Mouse (Mus musculus) gastrocnemius, adult 18-20 months (tissue): ENCODE data around the gene E030018B13Rik. TPM values are rescaled to one million over a fixed set of nuclear protein-coding genes. Genes with fewer than 3 reads are reported as not detected.

Source experiments
- DNase-seq: peaks from one replicate; pipeline ENCODE4 v3.0.0; 2021; ENCODE audit warnings: low spot score
- total RNA-seq, 2 experiments: library from RNA; stranded (reverse); gene quantifications; 2 replicates each; pipeline ENCODE4 v1.2.3; 2021

The E030018B13Rik gene
- total RNA-seq, 2 experiments from 2014 or later: not detected

- peak; percentile 84 for DNase-seq
Measured at GRCm38 (mm10) chr7:63937236-63938065, 20.8 kb downstream of the E030018B13Rik start.

DNA sequence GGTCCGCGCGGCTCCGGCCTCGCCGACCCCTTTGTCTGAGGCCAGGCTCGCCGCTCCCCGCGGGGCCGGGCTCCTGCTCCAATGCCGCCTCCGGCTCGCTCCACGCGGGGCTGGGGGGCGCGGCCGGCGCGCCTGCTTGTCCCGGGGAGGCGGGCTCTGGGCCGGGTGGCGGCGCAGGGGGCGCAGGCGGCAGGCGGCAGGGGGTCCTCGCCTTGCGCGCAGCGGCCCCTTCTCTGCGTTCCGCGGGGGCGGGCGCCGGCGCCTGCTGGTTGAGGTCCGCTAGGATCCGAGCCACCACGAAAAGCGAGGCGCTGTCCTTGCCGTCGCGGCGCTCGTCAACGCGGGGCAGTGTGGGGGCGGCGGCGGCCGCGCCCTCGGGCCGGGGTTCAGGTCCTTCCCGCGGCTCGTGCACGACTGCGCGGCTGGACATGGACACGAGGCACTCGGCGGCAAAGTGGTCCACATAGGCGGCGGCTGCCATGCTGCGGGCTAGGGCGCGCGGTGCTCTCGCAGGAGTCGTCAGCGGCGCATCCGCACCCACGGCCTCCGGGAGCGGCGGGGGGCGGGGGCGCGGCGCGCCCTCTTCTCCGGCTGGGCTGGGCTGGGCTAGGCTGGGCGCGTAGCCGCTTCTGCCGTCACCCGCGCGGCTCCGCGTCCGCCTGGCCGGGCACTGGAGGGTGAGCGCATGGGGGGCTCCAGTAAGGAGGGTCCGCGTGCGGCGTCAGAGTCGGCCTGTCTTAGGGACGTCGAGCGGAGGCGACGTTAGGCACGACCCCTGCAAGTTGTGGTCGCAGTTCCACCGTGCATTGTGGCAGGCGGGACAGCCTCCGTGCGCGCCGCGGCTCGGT lies 21.6 kb downstream of the E030018B13Rik start:
- no peak for DNase-seq

DNA sequence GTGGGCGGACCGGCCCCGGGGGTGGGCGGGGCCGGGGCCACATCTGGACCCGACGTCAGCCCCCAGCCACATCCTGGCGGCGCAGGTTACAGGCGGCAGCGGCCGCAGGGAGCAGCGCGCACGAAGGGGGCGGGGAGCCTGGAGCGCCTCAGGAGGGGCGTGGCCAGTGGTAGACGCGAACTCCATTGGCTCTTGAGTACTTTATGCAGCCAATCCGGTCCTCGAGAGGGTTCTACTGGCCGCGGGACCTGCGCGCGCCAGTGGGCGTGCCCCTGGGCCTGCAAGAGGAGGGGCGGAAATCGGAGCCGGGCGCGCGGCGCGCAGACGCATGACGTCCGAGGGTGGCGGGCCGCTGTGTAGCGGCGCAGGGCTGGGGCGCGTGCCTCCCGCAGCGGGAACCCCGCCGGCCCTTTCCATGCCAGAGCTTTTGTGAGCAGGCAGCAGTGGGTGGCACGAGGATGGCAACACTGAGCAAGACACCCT lies 22.3 kb downstream of the E030018B13Rik start, which contains the start of gene Klf13:
Gene Klf13, minus strand, starts transcription at position 2 of the 483 bp plus-strand sequence.
- peak; percentile 97 for DNase-seq

GRCm38 (mm10) chr7:63939397-63939951 lies 22.8 kb downstream of the E030018B13Rik start:
- peak; percentile 81 for DNase-seq

GRCm38 (mm10) chr7:63940321-63940720 lies 23.7 kb downstream of the E030018B13Rik start:
- no peak for DNase-seq

DNA sequence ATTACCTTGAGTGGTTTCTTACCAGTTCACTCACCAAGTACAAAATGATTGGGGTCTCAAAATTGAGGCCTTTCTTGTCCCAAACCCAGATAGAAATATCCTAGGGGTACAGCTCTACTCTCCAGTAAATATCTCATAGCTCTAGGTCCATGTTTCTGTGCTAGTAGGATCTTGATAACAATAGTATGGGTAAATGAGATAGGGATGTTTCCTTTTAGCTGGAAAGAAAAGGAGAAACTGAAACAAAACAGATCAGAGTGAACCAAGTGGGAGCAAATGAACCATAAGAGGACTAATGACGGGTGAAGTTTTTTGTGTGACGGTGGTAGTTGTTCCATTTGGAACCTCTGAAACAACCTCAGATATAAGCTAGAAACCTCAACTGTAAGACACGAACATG lies 24.4 kb downstream of the E030018B13Rik start:
- no peak for DNase-seq

DNA sequence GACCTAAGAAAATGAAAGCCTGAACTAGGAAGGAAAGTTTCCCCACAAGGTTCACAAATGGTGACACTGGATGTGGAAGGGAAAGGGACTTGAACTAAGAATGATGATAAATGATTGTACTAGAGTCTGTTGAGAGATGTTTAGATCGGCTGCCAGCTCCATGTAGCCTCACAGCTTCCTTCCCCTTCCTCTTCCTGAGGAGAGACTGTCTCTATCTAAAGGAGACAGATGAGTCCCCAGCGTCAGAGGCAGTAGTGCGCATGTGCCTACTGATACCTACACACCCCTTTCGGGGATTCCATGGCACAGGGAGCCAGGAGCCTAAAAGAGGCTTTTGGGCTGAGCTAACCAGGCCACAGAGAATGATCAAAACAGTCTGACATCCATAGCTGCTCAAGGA lies 24.8 kb downstream of the E030018B13Rik start:
- no peak for DNase-seq

GRCm38 (mm10) chr7:63943946-63944345 lies 27.3 kb downstream of the E030018B13Rik start:
- DNase-seq: no peak

DNA sequence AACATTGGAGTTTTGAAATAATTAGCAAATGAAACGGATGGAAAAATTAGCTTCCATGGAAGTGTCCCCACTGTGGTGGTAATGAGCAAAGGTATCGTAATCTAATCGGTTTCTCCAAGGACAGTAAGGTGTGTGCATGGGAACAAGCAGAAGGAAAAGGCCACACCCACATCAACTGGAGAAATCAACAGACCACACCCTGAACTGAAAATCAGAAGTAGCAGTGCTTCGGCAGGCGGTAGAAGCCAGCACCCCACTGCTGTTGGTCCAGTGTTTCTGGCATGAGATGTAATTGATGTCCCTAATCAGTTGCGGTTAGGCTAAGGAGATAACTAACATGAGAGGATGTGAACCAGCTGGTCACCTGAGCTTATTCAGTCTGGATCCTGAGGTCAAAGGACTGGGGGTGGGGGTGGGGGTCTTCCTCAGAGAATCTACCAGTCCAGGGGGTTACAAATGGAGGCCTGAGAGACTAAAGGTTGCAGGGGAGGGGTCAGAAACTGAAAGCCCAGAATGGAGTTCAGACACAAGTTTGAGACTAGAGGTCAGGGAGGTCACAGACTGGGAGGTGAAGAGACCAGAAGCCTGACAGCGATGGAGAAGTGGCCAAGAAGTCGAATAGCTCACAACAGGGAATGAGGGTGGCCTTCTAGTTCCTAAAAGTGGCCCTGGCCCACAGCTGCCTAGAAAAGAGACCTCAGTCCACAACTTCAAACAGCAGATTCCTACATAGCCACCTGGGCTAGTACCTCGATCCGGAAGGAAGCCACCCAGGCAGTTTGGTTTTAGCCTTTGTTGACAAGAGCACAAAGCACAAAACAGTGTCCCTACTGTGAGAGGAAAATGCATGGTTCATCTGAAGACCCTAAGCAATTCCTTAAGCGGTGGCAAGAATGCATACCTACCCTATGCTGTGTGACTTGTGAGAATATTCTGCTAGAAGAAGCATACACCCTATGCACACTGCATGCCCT lies 31.1 kb downstream of the E030018B13Rik start:
- DNase-seq: no peak

DNA sequence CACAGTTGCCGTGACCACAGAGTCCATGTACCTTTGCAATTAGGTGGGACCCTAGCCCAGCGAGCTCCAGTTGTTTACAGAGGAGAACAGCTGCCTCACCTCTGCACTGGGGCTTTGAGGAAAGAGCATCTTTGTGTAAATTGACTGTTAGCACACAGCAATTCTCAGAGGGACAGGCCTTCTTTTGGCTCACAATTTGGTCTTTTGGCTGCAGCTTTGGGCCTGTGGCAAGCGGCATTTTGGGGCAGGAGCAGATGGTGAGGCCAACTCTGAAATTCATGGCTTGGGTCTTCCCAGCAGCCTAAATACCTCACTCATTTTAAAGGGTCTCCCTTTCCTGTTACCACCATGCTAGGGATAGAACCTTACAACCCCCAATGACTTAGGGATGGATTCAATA lies 32.5 kb downstream of the E030018B13Rik start:
- DNase-seq: no peak

DNA sequence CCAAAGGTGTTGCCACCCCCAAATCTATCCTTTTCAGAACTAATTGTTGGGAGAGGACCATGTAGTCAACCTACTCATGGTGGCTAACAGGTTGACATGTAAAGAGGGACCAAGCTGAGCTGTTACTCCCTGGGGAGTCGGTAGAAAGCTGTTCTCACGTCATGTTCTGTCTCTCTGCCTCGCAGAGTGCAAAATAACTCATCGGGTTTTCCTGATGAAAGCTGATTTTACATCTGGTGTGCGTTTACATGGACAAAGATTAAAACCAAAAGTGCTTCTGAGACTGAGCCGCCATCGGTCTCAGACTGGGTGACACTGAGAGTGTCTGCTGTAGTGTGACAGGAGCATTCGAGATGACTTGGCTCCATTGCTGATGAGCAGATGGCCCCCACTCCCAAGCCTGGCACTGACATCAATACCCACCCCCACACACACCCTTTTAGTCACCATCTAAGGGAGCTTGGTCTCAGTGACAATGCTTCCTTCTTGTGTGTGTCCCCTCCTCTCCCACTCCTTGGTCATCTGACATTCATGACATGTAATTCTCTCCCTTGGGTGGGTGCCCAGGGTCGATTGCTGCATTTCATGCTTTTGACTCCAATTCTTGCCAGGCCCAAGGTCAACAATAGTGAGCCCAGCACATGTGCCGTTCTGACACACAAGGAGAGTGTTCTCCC lies 34.4 kb downstream of the E030018B13Rik start:
- no peak for DNase-seq

GRCm38 (mm10) chr7:63952077-63952898 lies 35.6 kb downstream of the E030018B13Rik start:
- no peak for DNase-seq

GRCm38 (mm10) chr7:63955440-63955839 lies 38.8 kb downstream of the E030018B13Rik start:
- no peak for DNase-seq

- no peak for DNase-seq
Measured at GRCm38 (mm10) chr7:63956138-63956823, 39.6 kb downstream of the E030018B13Rik start.

- no peak for DNase-seq
Measured at GRCm38 (mm10) chr7:63956981-63957713, 40.5 kb downstream of the E030018B13Rik start.

DNA sequence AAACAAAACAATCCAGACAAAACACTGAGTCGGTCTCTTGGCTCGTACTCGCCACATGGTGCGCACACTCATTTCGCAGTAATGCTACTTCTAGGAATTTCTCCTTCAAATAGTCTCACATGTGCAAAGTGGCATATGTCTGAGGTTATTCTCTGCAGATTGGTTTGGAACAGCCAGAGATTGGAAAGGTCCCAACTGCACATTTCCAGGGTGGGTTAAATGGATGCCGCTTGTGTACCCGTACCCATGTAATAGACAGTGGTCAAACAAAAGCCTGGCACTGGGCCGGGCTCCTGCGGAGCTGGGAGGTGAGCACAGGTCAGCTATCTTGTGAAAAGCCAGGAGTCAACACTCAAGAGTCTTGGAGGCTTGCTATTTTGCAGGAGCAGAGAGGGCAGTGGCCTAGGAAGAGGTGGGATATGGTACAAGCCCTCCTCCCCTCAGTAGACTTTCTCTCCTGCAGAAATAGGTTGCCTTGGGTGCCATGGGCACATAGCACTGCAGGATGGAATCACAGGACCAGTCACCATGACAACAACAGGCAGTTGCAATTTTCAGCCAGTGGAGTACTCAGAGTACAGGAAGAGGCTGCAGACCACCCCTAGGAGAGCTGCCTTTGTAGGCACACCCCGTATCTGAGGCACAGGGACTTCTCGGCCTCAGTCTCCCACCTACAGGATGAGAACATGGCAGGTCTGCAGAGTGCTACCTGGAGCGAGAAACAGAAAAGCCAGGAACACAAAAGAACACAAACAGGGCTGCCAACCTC lies 41.4 kb downstream of the E030018B13Rik start:
- no peak for DNase-seq

GRCm38 (mm10) chr7:63963632-63964031 lies 47.0 kb downstream of the E030018B13Rik start:
- DNase-seq: no peak
